Mouse (Mus musculus): ENCODE measurements at regions not wholly inside any gene's neighbourhood (a gene's known extent, or its start where the extent isn't known, plus 50 kb on each side); places are given as distances from the start of the nearest gene placed in this dataset.

- TF ChIP-seq CTCF (IDR thresholded peaks at IDR 0.05; ENCODE audit: borderline replicate concordance, insufficient read depth, low read depth, low read length) (no peak), POLR2A (IDR thresholded peaks at IDR 0.05; ENCODE audit: borderline replicate concordance, insufficient read depth, low read length) (no peak)
Observed at GRCm38 (mm10) chr9:61162884-61163283, 209.3 kb upstream of the Tle3 start.

Measured in cerebellum, adult 2 months (tissue).